Mouse (Mus musculus) bone marrow, adult 2 months (tissue): ENCODE data around the gene Phb.

Source experiments
- CTCF ChIP-seq: fragments of 200-500 bp; IDR thresholded peaks from 2 replicates; pipeline ENCODE4 v1.5.1; 2011; ENCODE audit warnings: low read length, control low read depth; ENCODE audit not compliant: control insufficient read depth, insufficient read depth
- POLR2A ChIP-seq: fragments of 200-500 bp; IDR thresholded peaks from 2 replicates; pipeline ENCODE4 v1.6.1; 2011; ENCODE audit warnings: low read depth, mild to moderate bottlenecking, control low read depth, low read length, borderline replicate concordance; ENCODE audit not compliant: control insufficient read depth

DNA sequence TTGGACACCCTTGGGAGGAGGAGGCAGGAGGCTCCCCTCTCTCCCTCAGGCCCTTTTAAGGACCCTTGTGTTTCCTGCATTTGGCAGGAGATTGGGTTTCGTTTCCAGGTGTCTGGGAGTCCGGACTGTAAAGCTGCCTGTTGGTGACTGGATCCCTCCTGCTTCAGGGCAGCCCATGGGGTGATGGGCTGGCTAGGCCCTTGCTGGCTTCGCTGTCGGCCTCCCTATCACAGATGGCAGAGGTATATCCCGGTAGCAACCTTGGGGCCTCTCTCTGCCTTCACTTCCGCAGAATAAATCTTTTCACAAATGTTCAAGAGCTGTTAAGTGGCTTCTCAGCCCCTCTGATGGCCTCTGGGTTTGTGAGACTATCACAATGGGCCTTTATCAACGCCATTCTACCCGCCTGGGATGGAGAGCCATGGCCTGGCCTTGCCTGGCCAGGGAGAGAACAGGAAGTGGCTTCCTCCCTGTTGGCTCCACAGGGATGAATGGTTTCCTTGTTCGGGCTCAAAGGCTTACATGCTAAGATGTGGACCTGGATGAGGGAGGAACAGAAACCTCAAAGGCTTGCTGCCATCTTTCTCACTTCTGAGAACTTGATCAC is 15.3 kb downstream of the Phb start:
- TF ChIP-seq POLR2A (no peak), CTCF (no peak)
